Mouse (Mus musculus) testis, adult 2 months (tissue): ENCODE data around the gene Kbtbd12.

Experiments
- CTCF ChIP-seq: fragments of 200-500 bp; IDR thresholded peaks from 2 replicates; pipeline ENCODE4 v1.5.1; 2012; ENCODE audit warnings: low read depth, mild to moderate bottlenecking, inconsistent platforms, low read length, moderate library complexity; ENCODE audit not compliant: control insufficient read depth, insufficient read depth, insufficient replicate concordance
- POLR2A ChIP-seq: fragments of 200-500 bp; IDR thresholded peaks from 2 replicates; pipeline ENCODE4 v1.6.1; 2012; ENCODE audit warnings: low read depth, mild to moderate bottlenecking, inconsistent platforms, low read length, moderate library complexity; ENCODE audit not compliant: control insufficient read depth

- TF ChIP-seq POLR2A (no peak), CTCF (no peak)
Measured at GRCm38 (mm10) chr6:88644786-88645185, 7.0 kb upstream of the Kbtbd12 start.
